Mouse (Mus musculus) liver, embryonic 12.5 days (tissue): Measurements from ENCODE around the gene Gjb4. TPM values are rescaled to one million over a fixed set of nuclear protein-coding genes. Genes with fewer than 3 reads are reported as not detected.

ENCODE experiments used
- ATAC-seq: fragments of 200-750 bp; cut with Nextera tagmentation; 2 replicates; pipeline ENCODE4 v1.8.0; 2017; ENCODE audit warnings: moderate number of reproducible peaks, mild to moderate bottlenecking, moderate library complexity
- H3K27ac ChIP-seq: fragments of 300-500 bp; sonication (generic); 2 replicates; pipeline ENCODE4 v1.5.1; 2016; ENCODE audit warnings: mild to moderate bottlenecking
- H3K27me3 ChIP-seq: fragments of 300-500 bp; sonication (generic); replicated peaks from 2 replicates; pipeline ENCODE4 v1.6.1; 2016; ENCODE audit warnings: mild to moderate bottlenecking, moderate library complexity
- H3K36me3 ChIP-seq: fragments of 300-500 bp; sonication (generic); 2 replicates; pipeline ENCODE4 v1.6.1; 2016; ENCODE audit warnings: mild to moderate bottlenecking, moderate library complexity
- H3K4me1 ChIP-seq: fragments of 300-500 bp; sonication (generic); 2 replicates; pipeline ENCODE4 v1.6.1; 2016
- H3K4me2 ChIP-seq: fragments of 300-500 bp; sonication (generic); 2 replicates; pipeline ENCODE4 v1.6.1; 2016; ENCODE audit warnings: mild to moderate bottlenecking, moderate library complexity
- H3K4me3 ChIP-seq: fragments of 300-500 bp; sonication (generic); 2 replicates; pipeline ENCODE4 v1.5.1; 2016; ENCODE audit warnings: mild to moderate bottlenecking, moderate library complexity
- H3K9ac ChIP-seq: fragments of 300-500 bp; sonication (generic); 2 replicates; pipeline ENCODE4 v1.6.1; 2016; ENCODE audit warnings: mild to moderate bottlenecking, moderate library complexity
- H3K9me3 ChIP-seq: fragments of 300-500 bp; sonication (generic); replicated peaks from 2 replicates; pipeline ENCODE4 v1.6.1; 2016; ENCODE audit warnings: mild to moderate bottlenecking, moderate library complexity
- WGBS: fragments of 180-500 bp; shearing (Covaris S2); methylation state at CpG from one replicate; pipeline ENCODE4 v1.1.7; 2016; ENCODE audit not compliant: insufficient replicate concordance; 5-methylcytosine and 5-hydroxymethylcytosine counted together
- polyA plus RNA-seq: library from polyadenylated mRNA; unstranded; fragments of >200 nt; fragmentation: Nextera tagmentation; extraction: Ambion mirVana; gene quantifications from 2 replicates; pipeline ENCODE4 v1.2.1, GENCODE M21; 2016

Gene Gjb4
- polyA plus RNA-seq, 1 experiment from 2014 or later = not detected

GRCm38 (mm10) chr4:127368379-127368973 is 14.6 kb upstream of the Gjb4 start:
- Histone ChIP-seq H3K4me1 (no peaks in the 10 kb centered on the region), H3K9ac (no peak overlapping the region), H3K4me2 (no peak overlapping the region), H3K36me3 (no peaks in the 10 kb centered on the region), H3K27me3 (peaks cover 5% of the 10 kb centered on the region; the same call in 1 of the 2 replicates), H3K4me3 (no peak overlapping the region), H3K9me3 (no peaks in the 10 kb centered on the region), H3K27ac (no peak overlapping the region)
- ATAC-seq = no peak
- 27% methylated on average over 13 of the region's 13 CpGs for WGBS

- 38% methylated on average over 4 of the region's 4 CpGs for WGBS
- H3K4me1 ChIP-seq = no peaks in the 10 kb centered on the region
- H3K27me3 ChIP-seq = no peaks in the 10 kb centered on the region; the same call in 1 of the 2 replicates
- no peak overlapping the region for H3K4me3 ChIP-seq
- H3K36me3 ChIP-seq = no peaks in the 10 kb centered on the region
- H3K9ac ChIP-seq = no peak overlapping the region
- ATAC-seq = no peak
- no peaks in the 10 kb centered on the region for H3K9me3 ChIP-seq
- H3K4me2 ChIP-seq = no peak overlapping the region
- no peak overlapping the region for H3K27ac ChIP-seq
Measured at GRCm38 (mm10) chr4:127365834-127366233, 12.0 kb upstream of the Gjb4 start.

GRCm38 (mm10) chr4:127365433-127365832 is 11.6 kb upstream of the Gjb4 start:
- no peak overlapping the region for H3K4me2 ChIP-seq
- 23% methylated on average over 5 of the region's 5 CpGs for WGBS
- no peaks in the 10 kb centered on the region; the same call in 1 of the 2 replicates for H3K27me3 ChIP-seq
- no peaks in the 10 kb centered on the region for H3K9me3 ChIP-seq
- H3K9ac ChIP-seq = no peak overlapping the region
- no peak overlapping the region for H3K27ac ChIP-seq
- no peaks in the 10 kb centered on the region for H3K4me1 ChIP-seq
- H3K4me3 ChIP-seq = no peak overlapping the region
- no peaks in the 10 kb centered on the region for H3K36me3 ChIP-seq
- no peak for ATAC-seq

DNA sequence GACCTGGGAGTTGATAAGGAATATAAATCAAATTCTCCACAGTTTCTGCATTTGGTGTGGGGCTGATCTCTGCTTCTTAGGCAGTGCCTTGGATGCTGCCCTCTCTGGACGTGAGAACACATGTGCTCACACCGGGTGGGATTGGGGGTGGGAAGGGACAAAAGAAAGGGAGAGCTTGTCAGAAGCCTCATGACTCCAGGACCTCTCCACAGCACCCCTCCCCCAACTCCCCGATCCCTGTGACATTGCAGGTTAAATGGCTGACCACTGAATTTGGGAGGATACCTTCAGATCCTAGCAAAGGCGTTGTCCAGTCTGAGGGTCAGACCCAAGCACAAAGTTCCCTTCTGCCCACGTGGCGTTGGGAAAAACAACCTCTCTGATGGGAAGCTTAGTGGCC is 10.6 kb upstream of the Gjb4 start:
- H3K4me3 ChIP-seq = no peak overlapping the region
- H3K4me2 ChIP-seq = no peak overlapping the region
- H3K27me3 ChIP-seq = peaks cover 9% of the 10 kb centered on the region; the same call in 1 of the 2 replicates
- no peaks in the 10 kb centered on the region for H3K4me1 ChIP-seq
- H3K9ac ChIP-seq = no peak overlapping the region
- no peaks in the 10 kb centered on the region for H3K9me3 ChIP-seq
- ATAC-seq = no peak
- no peak overlapping the region for H3K27ac ChIP-seq
- no peaks in the 10 kb centered on the region for H3K36me3 ChIP-seq
- WGBS = 52% methylated on average over 6 of the region's 6 CpGs

DNA sequence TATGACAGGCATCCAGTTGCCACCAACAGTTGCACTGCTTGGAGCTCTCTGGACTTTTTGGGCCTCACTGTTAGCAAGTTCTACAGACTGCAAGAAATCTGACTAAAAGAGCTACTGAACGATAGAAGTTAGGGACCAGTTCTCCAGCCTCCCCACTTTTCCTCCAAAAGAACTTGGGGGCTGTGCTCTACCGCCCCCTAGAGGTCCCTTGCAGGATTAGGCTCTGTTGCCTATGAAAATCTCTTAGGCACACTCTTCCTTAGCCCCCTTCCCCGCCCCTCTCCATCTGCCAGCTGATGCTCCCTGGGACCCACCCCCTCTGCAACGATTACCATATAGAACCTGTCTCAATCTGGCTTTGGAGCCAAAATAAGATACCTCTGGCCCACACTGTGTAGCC is 9.4 kb upstream of the Gjb4 start:
- no peaks in the 10 kb centered on the region for H3K9me3 ChIP-seq
- no peak overlapping the region for H3K4me2 ChIP-seq
- peaks cover 19% of the 10 kb centered on the region; the same call in 1 of the 2 replicates for H3K27me3 ChIP-seq
- no peaks in the 10 kb centered on the region for H3K4me1 ChIP-seq
- H3K36me3 ChIP-seq = no peaks in the 10 kb centered on the region
- H3K4me3 ChIP-seq = no peak overlapping the region
- 47% methylated on average over 4 of the region's 4 CpGs for WGBS
- no peak overlapping the region for H3K9ac ChIP-seq
- no peak for ATAC-seq
- no peak overlapping the region for H3K27ac ChIP-seq

DNA sequence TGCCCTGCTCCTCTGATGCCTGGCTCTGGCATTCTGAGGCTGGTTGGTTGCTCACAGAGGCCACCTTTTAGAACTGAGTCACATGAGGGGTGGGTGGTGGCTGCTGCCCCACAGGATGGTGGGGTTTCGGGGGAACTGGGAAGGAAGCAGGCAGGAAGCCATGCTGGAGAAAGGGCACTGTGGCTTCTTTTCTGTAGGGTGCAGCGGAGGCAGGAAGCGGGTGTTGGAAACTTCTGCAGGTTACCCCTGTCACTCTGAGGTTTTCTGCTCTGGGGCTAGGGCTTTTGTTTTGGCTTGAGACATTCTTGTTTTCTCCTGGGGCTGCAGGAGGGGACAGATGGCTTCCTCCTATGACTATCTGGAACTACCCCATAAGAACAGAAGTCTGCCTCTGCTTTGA is 8.6 kb upstream of the Gjb4 start:
- H3K27ac ChIP-seq = no peak overlapping the region
- peaks cover 20% of the 10 kb centered on the region for H3K27me3 ChIP-seq
- ATAC-seq = no peak
- H3K4me2 ChIP-seq = no peak overlapping the region
- H3K9me3 ChIP-seq = no peaks in the 10 kb centered on the region
- no peak overlapping the region for H3K9ac ChIP-seq
- no peaks in the 10 kb centered on the region for H3K4me1 ChIP-seq
- no peaks in the 10 kb centered on the region for H3K36me3 ChIP-seq
- H3K4me3 ChIP-seq = no peak overlapping the region
- WGBS = 37% methylated on average over 3 of the region's 3 CpGs

- WGBS = 16% methylated on average over 5 of the region's 5 CpGs
- no peak for ATAC-seq
- Histone ChIP-seq H3K9me3 (no peaks in the 10 kb centered on the region), H3K9ac (no peak within 1 kb of the TSS), H3K27ac (no peak within 1 kb of the TSS), H3K27me3 (peaks cover 20% of the 10 kb centered on the region), H3K4me1 (no peaks in the 10 kb centered on the region), H3K4me2 (no peak within 1 kb of the TSS), H3K4me3 (no peak within 1 kb of the TSS), H3K36me3 (no peaks in the 10 kb centered on the region)
Measured at GRCm38 (mm10) chr4:127358018-127358417, 4.1 kb upstream of the Gjb4 start, which contains the start of gene Gjb5. Gjb5 (minus strand) TSS chr4:127358181.

- H3K9ac ChIP-seq = no peak overlapping the region
- peaks cover 16% of the 10 kb centered on the region for H3K27me3 ChIP-seq
- H3K9me3 ChIP-seq = no peaks in the 10 kb centered on the region
- H3K27ac ChIP-seq = no peak overlapping the region
- WGBS = 40% methylated on average over 15 of the region's 15 CpGs
- H3K4me3 ChIP-seq = no peak overlapping the region
- H3K4me1 ChIP-seq = no peaks in the 10 kb centered on the region
- no peak for ATAC-seq
- no peak overlapping the region for H3K4me2 ChIP-seq
- H3K36me3 ChIP-seq = no peaks in the 10 kb centered on the region
Measured at GRCm38 (mm10) chr4:127354506-127355485, 915 bp upstream of the Gjb4 start.

DNA sequence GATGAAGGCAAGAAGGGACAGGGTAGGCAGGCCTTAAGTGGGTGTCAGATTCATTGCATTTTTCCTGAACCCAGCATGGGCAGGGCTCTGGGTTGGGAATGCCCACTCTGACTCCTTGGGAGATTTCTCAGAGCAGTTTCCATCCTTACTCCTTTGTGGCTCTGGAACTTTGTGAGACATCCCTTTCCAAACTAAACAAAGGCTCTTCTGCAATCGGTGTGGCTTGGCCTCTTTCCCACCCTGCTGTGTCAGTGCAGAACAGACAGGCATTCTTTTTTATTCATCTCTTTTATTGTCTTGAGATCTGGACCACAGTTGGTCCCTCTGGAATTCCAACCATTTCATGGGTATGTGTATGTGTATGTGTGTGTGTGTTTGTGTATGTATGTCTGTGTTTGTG is 1.3 kb downstream of the Gjb4 start:
- H3K4me2 ChIP-seq = no peak overlapping the region
- no peak overlapping the region for H3K9ac ChIP-seq
- no peak overlapping the region for H3K27ac ChIP-seq
- no peak overlapping the region for H3K4me3 ChIP-seq
- no peaks in the 10 kb centered on the region for H3K4me1 ChIP-seq
- no peak for ATAC-seq
- WGBS = 71% methylated on average over 1 of the region's 1 CpGs
- no peaks in the 10 kb centered on the region; the same call in 1 of the 2 replicates for H3K27me3 ChIP-seq
- no peaks in the 10 kb centered on the region for H3K9me3 ChIP-seq
- no peaks in the 10 kb centered on the region for H3K36me3 ChIP-seq

GRCm38 (mm10) chr4:127349560-127350300 is 4.2 kb downstream of the Gjb4 start:
- WGBS = 35% methylated on average over 4 of the region's 4 CpGs
- no peak overlapping the region for H3K4me2 ChIP-seq
- H3K4me1 ChIP-seq = no peaks in the 10 kb centered on the region
- H3K4me3 ChIP-seq = no peak overlapping the region
- H3K36me3 ChIP-seq = no peaks in the 10 kb centered on the region
- no peak overlapping the region for H3K27ac ChIP-seq
- no peak overlapping the region for H3K9ac ChIP-seq
- H3K9me3 ChIP-seq = no peaks in the 10 kb centered on the region
- H3K27me3 ChIP-seq = no peaks in the 10 kb centered on the region
- no peak for ATAC-seq

GRCm38 (mm10) chr4:127345000-127345399 is 8.9 kb downstream of the Gjb4 start:
- Histone ChIP-seq H3K9ac (no peak overlapping the region), H3K27ac (no peak overlapping the region), H3K9me3 (no peaks in the 10 kb centered on the region), H3K27me3 (0 out of 2 replicates have a peak, but pooled peaks cover 3% of the 10 kb centered on the region), H3K36me3 (no peaks in the 10 kb centered on the region), H3K4me3 (no peak overlapping the region), H3K4me2 (no peak overlapping the region), H3K4me1 (no peaks in the 10 kb centered on the region)
- no peak for ATAC-seq
- 68% methylated on average over 5 of the region's 5 CpGs for WGBS

- H3K27ac ChIP-seq = no peak overlapping the region
- no peak overlapping the region for H3K4me3 ChIP-seq
- no peaks in the 10 kb centered on the region for H3K36me3 ChIP-seq
- H3K27me3 ChIP-seq = 0 out of 2 replicates have a peak, but pooled peaks cover 3% of the 10 kb centered on the region
- WGBS = 47% methylated on average over 6 of the region's 6 CpGs
- no peaks in the 10 kb centered on the region for H3K9me3 ChIP-seq
- no peaks in the 10 kb centered on the region for H3K4me1 ChIP-seq
- H3K4me2 ChIP-seq = no peak overlapping the region
- ATAC-seq = no peak
- no peak overlapping the region for H3K9ac ChIP-seq
Measured at GRCm38 (mm10) chr4:127341372-127341771, 12.5 kb downstream of the Gjb4 start.
